Mouse (Mus musculus) hindbrain, embryonic 15.5 days (tissue): ENCODE measurements around the gene Dlk1. TPM values are rescaled to one million over a fixed set of nuclear protein-coding genes. Genes with fewer than 3 reads are reported as not detected.
A peak's percentile ranks its signal among the peaks of the same experiment; 100 is the strongest.

Experiments
- ATAC-seq: fragments of 200-750 bp; cut with Nextera tagmentation; 2 replicates; pipeline ENCODE4 v1.8.0; 2017; ENCODE audit warnings: low read depth, moderate number of reproducible peaks, moderate TSS enrichment; ENCODE audit not compliant: low FRiP score
- H3K27ac ChIP-seq: fragments of 300-500 bp; sonication (generic); replicated peaks from 2 replicates; pipeline ENCODE4 v1.5.1; 2015; ENCODE audit warnings: mild to moderate bottlenecking, inconsistent platforms
- H3K27me3 ChIP-seq: fragments of 300-500 bp; sonication (generic); 2 replicates; pipeline ENCODE4 v1.6.1; 2015; ENCODE audit warnings: control low read depth, inconsistent platforms
- H3K36me3 ChIP-seq: fragments of 300-500 bp; sonication (generic); 2 replicates; pipeline ENCODE4 v1.6.1; 2015; ENCODE audit warnings: control low read depth, inconsistent platforms
- H3K4me1 ChIP-seq: fragments of 300-500 bp; sonication (generic); replicated peaks from 2 replicates; pipeline ENCODE4 v1.6.1; 2015; ENCODE audit warnings: control low read depth, inconsistent platforms
- H3K4me2 ChIP-seq: fragments of 300-500 bp; sonication (generic); 2 replicates; pipeline ENCODE4 v1.6.1; 2015; ENCODE audit warnings: moderate library complexity, mild to moderate bottlenecking, inconsistent platforms
- H3K4me3 ChIP-seq: fragments of 300-500 bp; sonication (generic); 2 replicates; pipeline ENCODE4 v1.5.1; 2015; ENCODE audit warnings: mild to moderate bottlenecking, inconsistent platforms
- H3K9ac ChIP-seq: fragments of 300-500 bp; sonication (generic); 2 replicates; pipeline ENCODE4 v1.6.1; 2015; ENCODE audit warnings: inconsistent platforms
- H3K9me3 ChIP-seq: fragments of 300-500 bp; sonication (generic); 2 replicates; pipeline ENCODE4 v1.6.1; 2016; ENCODE audit warnings: control low read depth, inconsistent platforms
- WGBS: fragments of 180-500 bp; shearing (Covaris S2); methylation state at CpG from one replicate; pipeline ENCODE4 v1.1.7; 2015; 5-methylcytosine and 5-hydroxymethylcytosine counted together
- polyA plus RNA-seq: library from polyadenylated mRNA; unstranded; fragments of >200 nt; fragmentation: Nextera tagmentation; extraction: Ambion mirVana; gene quantifications from 2 replicates; pipeline ENCODE4 v1.2.1, GENCODE M21; 2015

Dlk1 gene
- polyA plus RNA-seq, 1 experiment from 2014 or later: 56.8 TPM

- WGBS: 44% methylated on average over 2 of the region's 2 CpGs
- H3K27ac ChIP-seq: no peak overlapping the region
- ATAC-seq: no peak
Measured at GRCm38 (mm10) chr12:109423163-109423562, 29.5 kb upstream of the Dlk1 start.

GRCm38 (mm10) chr12:109423716-109424429 lies 28.8 kb upstream of the Dlk1 start:
- Histone ChIP-seq H3K9me3 (no peaks in the 10 kb centered on the region), H3K4me1 (peaks cover 17% of the 10 kb centered on the region), H3K4me2 (no peak overlapping the region), H3K27ac (no peak overlapping the region), H3K27me3 (peaks cover 6% of the 10 kb centered on the region), H3K36me3 (no peaks in the 10 kb centered on the region), H3K9ac (no peak overlapping the region), H3K4me3 (no peak overlapping the region)
- 71% methylated on average over 4 of the region's 4 CpGs for WGBS
- no peak for ATAC-seq

More at GRCm38 (mm10) chr12:109423163-109423562, 29.5 kb upstream of the Dlk1 start:
- Histone ChIP-seq H3K36me3 (no peaks in the 10 kb centered on the region), H3K9me3 (no peaks in the 10 kb centered on the region), H3K4me1 (peaks cover 17% of the 10 kb centered on the region), H3K4me2 (no peak overlapping the region), H3K9ac (no peak overlapping the region), H3K4me3 (no peak overlapping the region), H3K27me3 (peaks cover 6% of the 10 kb centered on the region)

GRCm38 (mm10) chr12:109424753-109425332 lies 27.8 kb upstream of the Dlk1 start:
- WGBS: 10% methylated on average over 20 of the region's 20 CpGs
- no peaks in the 10 kb centered on the region for H3K36me3 ChIP-seq
- no peak overlapping the region for H3K9ac ChIP-seq
- H3K27ac ChIP-seq: no peak overlapping the region
- H3K4me1 ChIP-seq: peaks cover 15% of the 10 kb centered on the region
- ATAC-seq: no peak
- no peaks in the 10 kb centered on the region for H3K9me3 ChIP-seq
- H3K27me3 ChIP-seq: peaks cover 6% of the 10 kb centered on the region
- H3K4me2 ChIP-seq: peak overlapping the region; percentile 34
- H3K4me3 ChIP-seq: no peak overlapping the region

- Histone ChIP-seq H3K27me3 (peaks cover 6% of the 10 kb centered on the region), H3K9me3 (no peaks in the 10 kb centered on the region), H3K4me2 (no peak overlapping the region), H3K4me3 (no peak overlapping the region), H3K4me1 (peaks cover 10% of the 10 kb centered on the region), H3K27ac (no peak overlapping the region), H3K9ac (no peak overlapping the region), H3K36me3 (no peaks in the 10 kb centered on the region)
- WGBS: 85% methylated on average over 12 of the region's 12 CpGs
- ATAC-seq: no peak
Measured at GRCm38 (mm10) chr12:109425982-109426381, 26.6 kb upstream of the Dlk1 start.

- Histone ChIP-seq H3K4me1 (peaks cover 18% of the 10 kb centered on the region), H3K4me3 (no peak overlapping the region), H3K9me3 (no peaks in the 10 kb centered on the region), H3K4me2 (no peak overlapping the region), H3K27ac (no peak overlapping the region), H3K27me3 (peaks cover 17% of the 10 kb centered on the region; the same call in 1 of the 2 replicates), H3K36me3 (no peaks in the 10 kb centered on the region), H3K9ac (no peak overlapping the region)
- no peak for ATAC-seq
- 70% methylated on average over 6 of the region's 6 CpGs for WGBS
Measured at GRCm38 (mm10) chr12:109432475-109433130, 20.0 kb upstream of the Dlk1 start.

- H3K4me2 ChIP-seq: no peak overlapping the region
- no peaks in the 10 kb centered on the region for H3K36me3 ChIP-seq
- no peak overlapping the region for H3K27ac ChIP-seq
- ATAC-seq: no peak
- H3K27me3 ChIP-seq: peaks cover 34% of the 10 kb centered on the region
- H3K9ac ChIP-seq: no peak overlapping the region
- no peak overlapping the region for H3K4me3 ChIP-seq
- peaks cover 39% of the 10 kb centered on the region for H3K4me1 ChIP-seq
- 16% methylated on average over 10 of the region's 10 CpGs for WGBS
- no peaks in the 10 kb centered on the region for H3K9me3 ChIP-seq
Measured at GRCm38 (mm10) chr12:109436367-109436807, 16.2 kb upstream of the Dlk1 start.

GRCm38 (mm10) chr12:109436852-109437251 lies 15.8 kb upstream of the Dlk1 start:
- ATAC-seq: 0 out of 2 replicates have a peak, but pooled peaks have one; percentile 23
- H3K36me3 ChIP-seq: no peaks in the 10 kb centered on the region
- 22% methylated on average over 12 of the region's 12 CpGs for WGBS
- peaks cover 34% of the 10 kb centered on the region for H3K27me3 ChIP-seq
- H3K9me3 ChIP-seq: no peaks in the 10 kb centered on the region
- H3K4me1 ChIP-seq: peaks cover 44% of the 10 kb centered on the region
- no peak overlapping the region for H3K4me3 ChIP-seq
- H3K9ac ChIP-seq: no peak overlapping the region
- H3K27ac ChIP-seq: no peak overlapping the region
- H3K4me2 ChIP-seq: no peak overlapping the region

GRCm38 (mm10) chr12:109437559-109438350 lies 14.9 kb upstream of the Dlk1 start:
- 9% methylated on average over 23 of the region's 25 CpGs for WGBS
- Histone ChIP-seq H3K4me1 (peaks cover 46% of the 10 kb centered on the region), H3K9me3 (no peaks in the 10 kb centered on the region), H3K4me2 (peak overlapping the region; percentile 39), H3K27me3 (peaks cover 34% of the 10 kb centered on the region), H3K4me3 (no peak overlapping the region), H3K9ac (no peak overlapping the region), H3K36me3 (no peaks in the 10 kb centered on the region), H3K27ac (no peak overlapping the region)
- no peak for ATAC-seq

- Histone ChIP-seq H3K36me3 (no peaks in the 10 kb centered on the region), H3K4me3 (no peak overlapping the region), H3K4me2 (no peak overlapping the region), H3K9ac (no peak overlapping the region), H3K27me3 (peaks cover 34% of the 10 kb centered on the region), H3K9me3 (no peaks in the 10 kb centered on the region), H3K27ac (no peak overlapping the region), H3K4me1 (peaks cover 46% of the 10 kb centered on the region)
- ATAC-seq: no peak
- 69% methylated on average over 6 of the region's 6 CpGs for WGBS
Measured at GRCm38 (mm10) chr12:109438383-109438782, 14.2 kb upstream of the Dlk1 start.

- no peak for ATAC-seq
- Histone ChIP-seq H3K9ac (no peak overlapping the region), H3K4me2 (no peak overlapping the region), H3K27me3 (peaks cover 39% of the 10 kb centered on the region), H3K9me3 (no peaks in the 10 kb centered on the region), H3K27ac (no peak overlapping the region), H3K4me3 (no peak overlapping the region), H3K4me1 (peaks cover 46% of the 10 kb centered on the region), H3K36me3 (no peaks in the 10 kb centered on the region)
- WGBS: 49% methylated on average over 6 of the region's 6 CpGs
Measured at GRCm38 (mm10) chr12:109439974-109440373, 12.6 kb upstream of the Dlk1 start.

GRCm38 (mm10) chr12:109441366-109441765 lies 11.3 kb upstream of the Dlk1 start:
- Histone ChIP-seq H3K27me3 (peaks cover 35% of the 10 kb centered on the region), H3K4me1 (peaks cover 49% of the 10 kb centered on the region)
- 31% methylated on average over 6 of the region's 6 CpGs for whole genome bisulfite sequencing

More at GRCm38 (mm10) chr12:109441366-109441765, 11.3 kb upstream of the Dlk1 start:
- H3K9ac ChIP-seq: no peak overlapping the region
- no peak overlapping the region for H3K27ac ChIP-seq
- no peaks in the 10 kb centered on the region for H3K36me3 ChIP-seq
- no peaks in the 10 kb centered on the region for H3K9me3 ChIP-seq
- H3K4me2 ChIP-seq: no peak overlapping the region
- no peak for ATAC-seq
- H3K4me3 ChIP-seq: no peak overlapping the region
